Mouse (Mus musculus) forebrain, embryonic 13.5 days (tissue): ENCODE measurements around the gene Hspa14. TPM values are rescaled to one million over a fixed set of nuclear protein-coding genes. Genes with fewer than 3 reads are reported as not detected.

Experiments
- ATAC-seq: fragments of 200-750 bp; cut with Nextera tagmentation; 2 replicates; pipeline ENCODE4 v1.8.0; 2017
- H3K27ac ChIP-seq: fragments of 300-500 bp; sonication (generic); 2 replicates; pipeline ENCODE4 v1.5.1; 2015; ENCODE audit warnings: inconsistent platforms, mild to moderate bottlenecking, moderate library complexity
- H3K27me3 ChIP-seq: fragments of 300-500 bp; sonication (generic); 2 replicates; pipeline ENCODE4 v1.6.1; 2015; ENCODE audit warnings: mild to moderate bottlenecking, inconsistent platforms
- H3K36me3 ChIP-seq: fragments of 300-500 bp; sonication (generic); 2 replicates; pipeline ENCODE4 v1.6.1; 2015; ENCODE audit warnings: mild to moderate bottlenecking, inconsistent platforms; ENCODE audit not compliant: poor library complexity, severe bottlenecking
- H3K4me1 ChIP-seq: fragments of 300-500 bp; sonication (generic); 2 replicates; pipeline ENCODE4 v1.6.1; 2015; ENCODE audit warnings: inconsistent platforms
- H3K4me2 ChIP-seq: fragments of 300-500 bp; sonication (generic); 2 replicates; pipeline ENCODE4 v1.6.1; 2015; ENCODE audit warnings: inconsistent platforms, mild to moderate bottlenecking, moderate library complexity
- H3K4me3 ChIP-seq: fragments of 300-500 bp; sonication (generic); 2 replicates; pipeline ENCODE4 v1.5.1; 2015; ENCODE audit warnings: mild to moderate bottlenecking, inconsistent platforms
- H3K9ac ChIP-seq: fragments of 300-500 bp; sonication (generic); 2 replicates; pipeline ENCODE4 v1.6.1; 2015; ENCODE audit warnings: mild to moderate bottlenecking, inconsistent platforms
- H3K9me3 ChIP-seq: fragments of 300-500 bp; sonication (generic); replicated peaks from 2 replicates; pipeline ENCODE4 v1.6.1; 2016; ENCODE audit warnings: inconsistent platforms
- WGBS: fragments of 180-500 bp; shearing (Covaris S2); methylation state at CpG from one replicate; pipeline ENCODE4 v1.1.7; 2015; 5-methylcytosine and 5-hydroxymethylcytosine counted together
- polyA plus RNA-seq: library from polyadenylated mRNA; unstranded; fragments of >200 nt; fragmentation: Nextera tagmentation; extraction: Ambion mirVana; gene quantifications from 2 replicates; pipeline ENCODE4 v1.2.1, GENCODE M21; 2015

Hspa14 gene
- polyA plus RNA-seq, result 93.6 and 106 TPM in 2 replicates

DNA sequence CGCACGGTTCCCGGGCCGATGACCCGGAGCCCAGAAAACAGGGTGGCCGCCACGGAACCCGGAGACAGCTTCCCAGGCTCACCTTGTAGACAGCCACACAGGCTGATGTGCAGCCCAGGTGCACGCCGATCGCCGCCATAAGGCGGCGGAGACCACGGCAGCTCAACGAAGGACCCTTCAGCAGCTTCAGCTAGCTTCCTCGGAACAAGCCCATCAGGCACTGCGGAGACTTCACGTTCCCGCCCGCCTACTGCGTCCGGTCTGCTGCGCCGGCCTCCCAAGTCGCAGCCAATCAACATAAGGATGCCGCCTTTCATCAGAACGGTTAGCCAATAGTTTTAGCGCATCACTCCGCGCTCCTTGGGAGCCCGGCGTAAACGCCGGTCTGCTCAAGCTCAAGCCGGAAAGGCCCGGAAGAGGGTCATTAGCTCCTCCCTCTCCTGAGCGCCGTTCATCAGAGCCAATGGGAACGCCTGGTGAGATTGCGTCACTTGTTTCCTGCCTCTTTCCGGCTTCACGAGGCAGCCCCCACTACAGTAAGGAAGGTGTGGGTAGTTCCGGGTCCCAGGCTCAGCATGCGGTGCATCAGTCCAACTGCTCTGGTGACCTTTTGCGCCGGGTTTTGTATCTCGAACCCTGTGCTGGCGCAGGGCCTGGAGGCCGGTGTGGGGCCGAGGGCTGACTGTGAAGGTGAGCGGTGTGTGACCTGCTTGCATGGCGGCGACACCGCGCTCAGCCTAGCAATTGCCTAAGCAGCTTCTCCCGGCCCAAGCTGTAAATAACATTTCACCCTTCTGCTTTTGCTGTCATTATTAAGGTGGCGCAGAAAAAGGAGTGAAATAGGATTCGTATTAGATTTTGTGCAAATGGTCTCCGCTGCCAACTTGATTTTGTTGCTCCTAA is at the start of gene Hspa14, which contains the start of the genes Gm45902 and Cdnf:
TSS of gene Hspa14 (minus strand) at position 263 of the 903 bp plus-strand sequence.
TSS of gene Gm45902 (minus strand) at position 239 of the 903 bp plus-strand sequence.
TSS of gene Cdnf (plus strand) at position 479 of the 903 bp plus-strand sequence.
- Histone ChIP-seq H3K27ac (peak within 1 kb of the TSS; percentile 78), H3K36me3 (peaks cover 28% of the 10 kb centered on the region), H3K9me3 (no peaks in the 10 kb centered on the region), H3K27me3 (no peaks in the 10 kb centered on the region), H3K4me2 (peak within 1 kb of the TSS; percentile 96), H3K9ac (peak within 1 kb of the TSS; percentile 86), H3K4me1 (peaks cover 21% of the 10 kb centered on the region), H3K4me3 (peak within 1 kb of the TSS; percentile 86)
- WGBS, result 1% methylated on average over 60 of the region's 60 CpGs
- peak; percentile 100 for ATAC-seq

DNA sequence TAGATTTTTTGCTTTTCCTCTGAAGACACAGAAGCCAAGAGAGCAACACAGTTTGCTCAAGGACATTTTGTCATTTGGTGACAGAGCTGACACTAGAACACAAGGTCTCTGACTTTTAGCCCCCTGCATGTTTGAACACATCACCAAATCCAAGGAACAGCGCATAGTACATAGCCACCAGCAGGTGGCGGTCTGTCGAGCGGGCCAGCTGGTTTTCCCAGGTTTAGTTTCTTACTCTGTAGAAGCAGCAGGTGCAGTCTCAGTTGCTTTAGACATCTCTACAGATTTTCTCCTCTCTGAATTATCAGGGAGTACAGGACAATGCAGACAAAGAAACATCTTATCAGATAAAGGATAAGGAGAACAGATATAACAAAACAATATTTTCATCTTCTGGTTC is 34.0 kb upstream of the Hspa14 start:
- Histone ChIP-seq H3K9me3 (no peaks in the 10 kb centered on the region), H3K36me3 (no peaks in the 10 kb centered on the region), H3K27me3 (no peaks in the 10 kb centered on the region), H3K4me2 (no peak overlapping the region), H3K9ac (no peak overlapping the region), H3K27ac (no peak overlapping the region), H3K4me1 (no peaks in the 10 kb centered on the region), H3K4me3 (no peak overlapping the region)
- ATAC-seq, result no peak
- WGBS, result 1% methylated on average over 4 of the region's 4 CpGs

DNA sequence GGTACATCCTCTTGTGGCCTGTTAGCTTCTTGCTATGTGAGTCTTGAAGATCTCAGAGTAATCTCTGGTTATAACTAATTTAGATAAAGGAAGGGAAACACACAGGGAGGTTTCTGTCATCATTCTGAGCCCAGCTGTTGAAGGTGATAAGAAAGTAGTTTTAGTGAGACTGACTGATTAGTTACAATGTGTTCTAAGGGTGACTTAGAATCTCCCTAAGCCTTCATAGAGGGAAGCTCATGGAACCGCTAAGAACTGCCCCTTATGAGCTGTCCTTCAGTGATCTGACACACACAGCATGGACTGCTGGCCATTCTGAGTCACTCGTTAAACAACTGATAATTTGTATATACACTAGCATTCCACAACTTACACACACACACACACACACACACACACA is 33.4 kb upstream of the Hspa14 start:
- no peaks in the 10 kb centered on the region for H3K36me3 ChIP-seq
- no peaks in the 10 kb centered on the region for H3K9me3 ChIP-seq
- no peak overlapping the region for H3K27ac ChIP-seq
- 64% methylated on average over 2 of the region's 2 CpGs for WGBS
- no peaks in the 10 kb centered on the region for H3K4me1 ChIP-seq
- ATAC-seq, result no peak
- H3K4me3 ChIP-seq, result no peak overlapping the region
- H3K9ac ChIP-seq, result no peak overlapping the region
- no peaks in the 10 kb centered on the region for H3K27me3 ChIP-seq
- H3K4me2 ChIP-seq, result no peak overlapping the region

DNA sequence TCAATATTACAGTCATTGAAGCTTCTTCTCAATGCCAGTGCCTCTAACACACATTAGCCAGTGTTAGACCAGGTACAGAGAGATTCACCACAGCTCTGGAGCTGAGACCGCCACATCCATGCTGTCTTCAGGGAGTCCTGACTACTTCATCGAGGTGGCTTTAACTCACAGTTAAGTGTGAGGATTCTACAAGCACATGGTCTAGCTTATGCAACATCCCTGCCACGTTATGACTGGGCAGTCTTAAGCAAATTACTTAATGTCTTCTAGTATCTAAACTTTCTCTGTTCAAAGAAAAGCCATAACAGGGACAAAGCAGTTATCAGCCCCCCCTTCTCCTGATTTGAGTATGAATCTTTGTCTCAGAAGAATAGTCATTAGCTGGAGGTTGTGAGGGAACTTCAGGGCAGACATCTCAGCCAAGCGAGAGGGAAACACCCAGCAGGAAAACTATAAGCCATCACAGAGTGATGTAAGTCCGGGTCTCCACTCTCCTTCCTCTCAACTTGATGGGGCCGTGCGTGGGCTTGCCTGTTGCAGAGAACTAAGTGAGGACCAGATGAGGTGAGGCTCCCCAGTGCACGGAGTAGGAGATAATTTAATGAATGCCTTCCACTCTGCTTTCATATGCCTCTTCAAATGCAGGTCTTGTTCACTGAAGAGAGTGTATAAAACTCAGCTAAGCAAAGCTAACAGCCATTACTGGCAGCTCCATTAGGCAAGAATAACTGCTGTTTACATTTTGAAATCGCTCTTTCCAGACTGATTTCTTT is 28.9 kb upstream of the Hspa14 start:
- Histone ChIP-seq H3K4me3 (no peak overlapping the region), H3K4me2 (no peak overlapping the region), H3K9me3 (no peaks in the 10 kb centered on the region), H3K27ac (no peak overlapping the region), H3K9ac (no peak overlapping the region), H3K27me3 (no peaks in the 10 kb centered on the region), H3K4me1 (no peaks in the 10 kb centered on the region), H3K36me3 (no peaks in the 10 kb centered on the region)
- WGBS, result 73% methylated on average over 9 of the region's 9 CpGs
- ATAC-seq, result no peak

DNA sequence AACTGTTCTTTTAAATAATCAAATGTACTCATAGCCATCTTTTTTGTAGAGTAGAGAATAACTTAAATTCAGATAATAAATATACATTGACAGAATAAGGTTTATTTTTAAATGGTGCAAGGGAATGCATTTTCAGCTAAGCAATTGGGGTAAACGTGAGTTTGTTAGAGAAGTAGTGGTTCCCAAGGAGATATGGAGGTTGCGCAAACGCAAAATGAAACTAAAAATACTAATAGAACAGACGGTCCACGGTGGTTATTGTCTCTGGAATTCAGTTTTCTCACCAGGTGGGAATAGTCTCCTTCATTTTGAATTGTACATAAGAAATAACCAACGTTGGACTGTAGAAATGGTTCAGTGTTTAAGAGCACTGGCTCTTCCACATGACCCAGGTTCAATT is 13.7 kb upstream of the Hspa14 start:
- Histone ChIP-seq H3K36me3 (no peaks in the 10 kb centered on the region), H3K9ac (no peak overlapping the region), H3K4me1 (no peaks in the 10 kb centered on the region), H3K27me3 (no peaks in the 10 kb centered on the region), H3K9me3 (no peaks in the 10 kb centered on the region), H3K4me2 (no peak overlapping the region), H3K4me3 (no peak overlapping the region), H3K27ac (no peak overlapping the region)
- WGBS, result 86% methylated on average over 6 of the region's 6 CpGs
- no peak for ATAC-seq

DNA sequence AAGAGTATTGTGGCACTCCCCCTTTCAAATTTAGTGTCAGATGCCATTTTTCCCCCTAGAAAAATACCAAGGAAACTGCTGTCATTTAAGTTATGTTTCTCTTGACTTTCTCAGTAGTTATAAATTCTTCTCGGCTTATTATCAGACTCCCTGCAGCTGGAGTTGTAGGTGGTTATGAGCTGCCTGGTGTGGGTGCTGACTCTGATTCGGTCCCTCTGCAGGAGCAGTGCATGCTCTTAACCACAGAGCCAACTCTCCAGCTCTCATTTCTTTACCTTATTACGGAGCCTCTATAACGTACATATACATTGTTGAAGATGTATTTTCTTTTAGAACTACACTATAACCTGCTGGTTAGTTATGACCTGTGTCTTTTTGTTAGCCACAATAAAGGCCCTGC is 9.9 kb upstream of the Hspa14 start:
- ATAC-seq, result no peak
- no peak overlapping the region for H3K4me3 ChIP-seq
- no peaks in the 10 kb centered on the region for H3K4me1 ChIP-seq
- no peaks in the 10 kb centered on the region for H3K36me3 ChIP-seq
- no peaks in the 10 kb centered on the region for H3K27me3 ChIP-seq
- WGBS, result 85% methylated on average over 4 of the region's 4 CpGs
- H3K9me3 ChIP-seq, result no peaks in the 10 kb centered on the region
- H3K27ac ChIP-seq, result no peak overlapping the region
- no peak overlapping the region for H3K9ac ChIP-seq
- H3K4me2 ChIP-seq, result no peak overlapping the region

DNA sequence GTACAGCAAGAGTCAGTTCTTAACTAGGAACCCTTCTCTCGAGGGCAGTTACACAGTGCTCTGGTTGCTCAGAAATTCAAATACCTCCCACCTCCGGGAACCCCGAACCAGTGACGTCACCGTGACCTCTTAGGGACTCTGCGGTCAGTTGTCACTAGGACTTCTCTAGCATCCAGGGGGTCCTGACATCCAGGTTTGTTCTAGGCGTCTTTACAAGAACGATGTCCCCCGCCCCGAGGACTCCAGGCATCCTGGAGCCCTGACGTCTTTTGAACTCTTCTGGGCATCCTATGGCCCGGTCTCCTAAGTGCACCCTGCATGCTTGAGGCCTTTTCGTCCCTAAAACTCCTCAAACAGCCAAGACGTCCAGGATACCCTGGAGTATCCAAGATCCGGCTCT is 538 bp downstream of the Hspa14 start:
- 0% methylated on average over 15 of the region's 15 CpGs for WGBS

DNA sequence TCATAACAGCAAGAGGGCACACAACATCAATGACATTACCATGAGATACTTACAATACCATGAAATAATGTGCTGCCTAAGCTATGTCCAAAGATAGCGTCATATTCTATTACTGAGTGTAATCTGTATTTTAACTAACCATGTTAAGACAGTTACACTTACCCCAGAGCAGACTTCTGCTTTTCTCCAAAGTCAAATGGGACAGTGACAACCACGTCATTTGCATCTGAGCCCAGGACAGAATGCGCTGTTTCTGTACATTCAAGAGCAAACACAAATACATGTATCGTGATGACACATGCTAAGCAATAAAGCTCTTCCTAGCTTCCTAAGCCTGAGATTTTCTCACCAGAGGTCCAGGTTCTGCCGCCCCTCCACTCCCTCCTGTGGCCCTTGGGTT is 11.7 kb downstream of the Hspa14 start:
- Histone ChIP-seq H3K27ac (no peak overlapping the region), H3K9ac (no peak overlapping the region), H3K27me3 (no peaks in the 10 kb centered on the region), H3K9me3 (no peaks in the 10 kb centered on the region), H3K36me3 (peaks cover 72% of the 10 kb centered on the region), H3K4me1 (no peaks in the 10 kb centered on the region), H3K4me2 (no peak overlapping the region), H3K4me3 (no peak overlapping the region)
- 96% methylated on average over 5 of the region's 5 CpGs for WGBS
- no peak for ATAC-seq

More for the DNA sequence above, 538 bp downstream of the Hspa14 start:
- Histone ChIP-seq H3K4me2 (peak overlapping the region; percentile 96), H3K36me3 (peaks cover 35% of the 10 kb centered on the region), H3K9me3 (no peaks in the 10 kb centered on the region), H3K27ac (peak overlapping the region; percentile 78; the same call in 1 of the 2 replicates), H3K4me1 (peaks cover 21% of the 10 kb centered on the region), H3K9ac (peak overlapping the region; percentile 86), H3K4me3 (peak overlapping the region; percentile 86), H3K27me3 (no peaks in the 10 kb centered on the region)
- no peak for ATAC-seq

DNA sequence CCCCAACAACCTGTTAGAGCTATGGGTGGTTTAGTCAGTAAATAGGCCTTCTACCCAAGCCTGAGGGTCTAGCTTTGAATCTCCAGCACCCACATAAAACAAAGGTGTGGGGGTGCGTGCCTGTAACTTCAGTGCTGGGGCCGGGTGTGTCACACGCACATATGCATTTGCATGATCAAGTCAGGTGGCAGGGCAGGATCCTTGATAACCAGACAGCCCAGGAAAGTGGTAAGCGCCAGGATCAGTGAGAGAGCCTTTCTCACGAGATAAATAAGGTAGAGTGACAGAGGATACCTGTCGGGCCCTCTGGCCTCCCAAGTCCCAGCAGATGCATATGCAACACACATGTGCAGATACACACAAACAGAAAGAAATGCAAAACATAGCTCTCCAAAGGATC is 13.1 kb downstream of the Hspa14 start:
- Histone ChIP-seq H3K36me3 (peaks cover 74% of the 10 kb centered on the region), H3K4me1 (no peaks in the 10 kb centered on the region), H3K27me3 (no peaks in the 10 kb centered on the region), H3K9ac (no peak overlapping the region), H3K4me3 (no peak overlapping the region), H3K27ac (no peak overlapping the region), H3K4me2 (no peak overlapping the region), H3K9me3 (no peaks in the 10 kb centered on the region)
- ATAC-seq, result no peak
- 94% methylated on average over 6 of the region's 6 CpGs for WGBS

DNA sequence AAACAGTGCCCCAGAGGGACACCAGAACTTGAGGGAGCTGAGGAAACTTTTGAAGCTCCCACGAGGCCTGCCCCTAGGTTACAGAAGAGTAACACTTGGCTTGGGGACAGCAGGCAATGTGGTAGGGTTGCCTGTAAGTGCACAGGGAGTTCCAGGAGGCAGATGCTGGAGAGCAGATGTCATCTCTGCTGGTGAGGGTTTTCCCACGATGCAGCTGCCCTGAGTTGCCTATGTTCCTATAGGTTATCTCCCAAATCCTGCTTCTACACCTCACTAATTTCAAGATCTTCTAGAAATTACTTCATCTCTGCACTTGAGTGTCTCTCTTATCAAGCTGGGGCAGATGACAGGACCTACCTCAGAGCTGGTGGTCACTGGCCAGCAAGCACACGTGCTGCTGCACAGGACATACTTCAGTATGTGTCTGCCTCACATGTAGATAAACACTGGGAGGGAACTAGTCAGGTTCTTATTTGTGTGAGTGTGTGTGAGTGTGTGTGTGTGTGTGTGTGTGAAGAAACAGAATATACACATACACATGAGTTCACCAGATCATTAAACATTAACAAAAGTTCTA is 18.7 kb downstream of the Hspa14 start:
- H3K4me3 ChIP-seq, result no peak overlapping the region

DNA sequence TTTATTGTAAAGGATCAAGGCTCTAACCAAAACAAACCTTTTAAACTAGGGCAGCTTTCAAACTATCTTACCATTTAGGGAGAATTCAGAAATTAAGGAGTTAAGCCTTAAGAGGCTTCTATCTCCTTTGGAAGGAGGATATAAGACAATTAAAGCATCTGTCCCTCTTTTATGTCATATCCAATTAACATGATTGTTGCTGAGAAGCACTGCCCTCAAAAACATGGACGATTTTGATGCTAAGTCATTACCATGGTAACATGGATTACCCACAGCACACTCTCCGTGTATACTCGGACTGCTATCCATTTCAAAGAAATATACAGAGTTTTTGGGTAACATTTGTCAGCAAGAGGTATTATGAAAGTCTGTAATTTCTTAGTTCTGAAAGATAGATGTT is 22.8 kb downstream of the Hspa14 start:
- 69% methylated on average over 3 of the region's 3 CpGs for WGBS
- H3K36me3 ChIP-seq, result peaks cover 50% of the 10 kb centered on the region
- no peak overlapping the region for H3K4me2 ChIP-seq
- H3K4me1 ChIP-seq, result no peaks in the 10 kb centered on the region
- no peaks in the 10 kb centered on the region for H3K27me3 ChIP-seq
- H3K9ac ChIP-seq, result no peak overlapping the region
- H3K4me3 ChIP-seq, result no peak overlapping the region
- ATAC-seq, result no peak
- H3K9me3 ChIP-seq, result no peaks in the 10 kb centered on the region
- no peak overlapping the region for H3K27ac ChIP-seq

More for the DNA sequence above, 18.7 kb downstream of the Hspa14 start:
- H3K36me3 ChIP-seq, result peaks cover 83% of the 10 kb centered on the region
- no peaks in the 10 kb centered on the region for H3K9me3 ChIP-seq
- no peaks in the 10 kb centered on the region for H3K27me3 ChIP-seq
- no peak overlapping the region for H3K9ac ChIP-seq
- H3K27ac ChIP-seq, result no peak overlapping the region
- no peaks in the 10 kb centered on the region for H3K4me1 ChIP-seq
- no peak overlapping the region for H3K4me2 ChIP-seq
- 93% methylated on average over 3 of the region's 3 CpGs for WGBS
- no peak for ATAC-seq

DNA sequence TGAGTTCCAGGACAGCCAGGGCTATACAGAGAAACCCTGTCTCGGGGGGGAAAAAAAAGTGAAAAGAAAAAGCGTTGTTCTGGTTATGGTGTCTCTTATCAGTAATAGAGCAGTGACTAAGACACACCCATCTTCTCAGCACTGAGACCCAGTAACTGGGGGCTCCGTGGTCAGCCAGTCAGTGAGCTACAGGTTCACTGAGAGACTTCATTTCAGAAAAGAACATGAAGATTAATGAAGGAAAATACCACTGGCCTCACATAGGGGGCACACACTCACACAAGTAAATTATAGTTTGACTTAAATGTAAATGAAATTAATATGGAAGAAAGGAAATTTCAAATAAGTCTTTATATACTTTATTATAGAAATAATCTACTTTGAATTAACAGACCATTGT is 32.4 kb downstream of the Hspa14 start:
- Histone ChIP-seq H3K36me3 (no peaks in the 10 kb centered on the region), H3K27ac (no peak overlapping the region), H3K4me2 (no peak overlapping the region), H3K9ac (no peak overlapping the region), H3K9me3 (no peaks in the 10 kb centered on the region), H3K27me3 (no peaks in the 10 kb centered on the region), H3K4me1 (peaks cover 4% of the 10 kb centered on the region), H3K4me3 (no peak overlapping the region)
- 88% methylated on average over 3 of the region's 3 CpGs for WGBS
- no peak for ATAC-seq
